Mouse (Mus musculus) cerebellum, adult 9-10 months (tissue): ENCODE results near the gene Sept11.

Experiments used
- DNase-seq: peaks from one replicate; pipeline ENCODE4 v3.0.0; 2022

Sept11 gene

DNA sequence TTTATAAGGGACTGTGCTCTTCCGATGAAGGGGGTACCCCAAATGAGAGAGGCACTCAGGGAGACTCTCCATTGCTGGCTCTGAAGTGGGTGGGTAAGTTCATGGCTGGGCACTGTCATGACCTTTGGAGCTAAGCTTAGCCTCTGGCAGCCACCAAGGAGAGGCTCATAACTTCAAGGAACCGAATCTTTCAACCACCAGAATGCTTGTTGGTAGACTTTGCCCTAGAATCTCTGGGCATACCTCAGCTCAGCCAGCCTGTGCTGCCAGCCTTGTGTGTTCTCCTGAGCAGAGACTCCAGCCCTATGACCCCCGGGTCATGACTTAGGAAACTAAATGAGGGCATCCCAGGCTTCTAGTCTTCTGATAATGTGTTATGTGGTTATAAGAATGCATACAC lies 35.5 kb downstream of the Sept11 start:
- DNase-seq: no peak

DNA sequence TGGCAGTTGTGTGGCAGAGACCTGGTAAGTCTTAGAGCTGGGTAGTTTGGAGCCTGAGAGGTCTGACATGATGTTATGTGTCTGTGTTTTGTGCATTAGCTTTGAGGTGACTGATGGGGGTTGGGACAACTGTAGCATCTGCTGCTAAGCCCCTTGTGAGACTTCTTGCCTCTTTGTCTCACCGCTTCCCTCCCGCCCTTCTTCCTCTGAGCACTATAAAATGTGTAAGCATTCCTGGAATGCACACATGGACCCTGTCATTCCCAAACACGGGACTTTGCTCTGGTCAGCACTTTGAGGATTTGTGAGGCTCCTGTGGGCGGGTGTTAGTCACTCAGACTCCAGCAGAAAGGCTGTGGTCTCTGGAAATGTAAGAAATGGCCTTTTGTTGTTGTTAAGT lies 36.7 kb downstream of the Sept11 start:
- no peak for DNase-seq

DNA sequence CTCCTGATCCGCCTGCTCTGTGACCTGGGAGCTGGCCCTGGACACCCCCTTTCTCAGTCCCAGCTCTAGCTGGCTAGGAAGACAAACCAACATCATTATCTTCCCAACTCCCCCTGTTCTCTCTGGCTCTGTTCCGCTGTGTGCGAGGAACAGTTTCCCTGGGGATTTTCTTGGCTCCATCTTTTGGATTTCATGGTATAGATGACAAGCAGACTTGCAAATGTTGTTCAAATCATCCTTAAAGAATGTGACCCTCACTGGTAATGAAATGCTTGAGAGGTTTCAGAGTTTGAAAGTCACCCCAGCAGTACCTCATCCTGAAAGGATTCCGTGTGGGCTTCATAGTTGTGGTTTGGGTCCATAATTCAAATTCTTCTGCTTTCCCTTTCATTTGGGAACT lies 38.2 kb downstream of the Sept11 start:
- no peak for DNase-seq

DNA sequence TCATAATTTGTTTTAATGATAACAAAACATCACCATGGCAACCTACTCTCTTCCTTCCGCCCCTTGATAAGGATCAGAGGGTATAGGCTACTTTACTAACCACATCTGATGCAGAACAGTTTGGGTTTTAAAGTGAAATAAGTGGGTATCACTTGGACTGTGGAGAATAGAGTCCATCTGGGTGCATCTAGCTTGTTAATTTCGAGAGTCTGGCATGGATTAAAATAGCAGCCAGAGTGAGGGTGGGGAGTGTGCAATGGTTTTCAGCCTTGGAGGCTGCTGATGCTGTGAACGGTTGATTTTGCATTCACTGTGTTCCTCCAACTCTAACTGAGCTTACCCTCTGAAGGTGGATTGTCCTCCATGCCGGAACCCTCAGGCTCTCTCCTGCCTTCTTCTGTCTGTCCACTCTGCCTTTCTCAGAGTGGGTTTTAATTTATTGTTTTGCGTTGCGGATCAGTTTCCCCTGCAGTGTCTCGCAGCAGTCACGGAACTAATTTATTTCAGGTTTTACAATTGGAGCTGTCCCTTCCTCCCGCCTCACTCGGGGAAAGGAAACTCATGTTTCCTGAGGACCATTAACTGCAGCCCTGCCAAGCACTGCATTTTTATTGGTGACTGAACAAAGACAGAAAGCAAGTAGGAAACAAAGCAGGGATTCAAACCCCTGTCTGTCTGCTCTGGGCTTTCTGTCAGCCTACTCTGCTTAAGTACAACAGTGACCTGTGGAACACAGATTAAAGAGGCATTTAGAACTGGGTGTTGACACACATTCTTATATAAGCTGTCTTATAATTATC lies 40.4 kb downstream of the Sept11 start:
- DNase-seq: no peak

DNA sequence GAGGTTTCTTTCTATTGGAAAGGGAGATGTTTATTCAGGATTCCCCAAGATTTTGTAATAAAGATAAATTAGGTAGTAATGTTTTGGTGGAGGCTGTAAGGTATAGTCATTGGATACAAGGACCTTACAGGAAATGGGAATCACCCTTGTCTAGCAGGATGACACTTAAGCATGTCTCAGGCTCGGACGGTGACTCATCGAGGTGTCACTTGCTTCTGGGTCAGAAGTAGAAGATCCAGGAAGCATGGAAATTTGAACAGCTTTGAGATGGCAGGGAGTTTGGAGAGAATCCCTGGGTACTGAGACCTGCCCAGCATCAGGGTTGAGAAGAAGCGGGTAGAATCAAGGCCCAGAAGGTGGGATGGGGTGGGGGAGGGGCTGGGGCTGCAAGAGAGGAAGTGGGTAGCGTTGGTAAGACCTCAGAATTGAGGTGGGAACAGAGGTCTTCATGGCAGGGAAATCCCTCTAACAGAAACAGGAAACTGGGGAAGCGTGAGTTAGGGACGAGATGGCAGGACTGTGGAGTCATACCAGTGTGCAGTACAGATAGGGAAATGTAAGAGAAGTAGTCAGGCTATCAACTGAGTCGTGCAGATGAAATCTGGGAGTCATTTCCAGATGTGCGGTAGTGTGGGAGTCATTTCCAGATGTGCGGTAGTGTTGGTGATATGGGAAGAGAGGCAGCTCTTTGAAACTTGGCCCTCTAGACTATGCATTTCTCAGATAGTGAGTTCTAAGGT lies 42.3 kb downstream of the Sept11 start:
- DNase-seq: no peak

DNA sequence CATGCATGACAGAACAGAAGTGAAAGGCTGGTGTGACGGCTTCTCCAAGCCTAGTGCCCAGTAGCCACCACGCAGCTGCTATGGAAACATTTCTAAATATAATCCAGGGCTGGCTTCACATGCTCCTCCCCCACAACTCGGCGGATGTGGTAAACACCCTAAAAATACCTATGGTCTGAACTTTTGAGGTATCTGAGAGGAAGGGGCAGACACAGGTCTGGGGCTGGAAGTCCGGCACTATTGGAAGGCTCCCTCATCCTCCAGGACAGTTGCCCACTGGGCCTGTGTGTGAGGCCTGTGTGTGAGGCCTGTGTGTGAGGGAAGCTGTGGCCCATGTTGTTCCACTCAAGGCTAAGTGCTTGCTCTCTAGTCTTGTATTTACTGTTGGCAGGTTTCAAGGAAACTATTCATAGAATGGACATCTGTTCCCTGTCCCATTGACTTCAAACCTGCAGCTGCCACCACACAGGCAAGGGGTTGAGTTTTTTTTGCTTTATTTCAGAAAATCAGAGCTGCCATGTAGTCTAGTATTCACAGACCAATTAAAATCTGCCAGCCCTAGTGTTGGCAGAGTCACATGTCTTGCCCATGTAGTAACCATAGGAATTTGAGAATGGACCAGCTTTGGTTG lies 43.8 kb downstream of the Sept11 start:
- peak; percentile 49 for DNase-seq

DNA sequence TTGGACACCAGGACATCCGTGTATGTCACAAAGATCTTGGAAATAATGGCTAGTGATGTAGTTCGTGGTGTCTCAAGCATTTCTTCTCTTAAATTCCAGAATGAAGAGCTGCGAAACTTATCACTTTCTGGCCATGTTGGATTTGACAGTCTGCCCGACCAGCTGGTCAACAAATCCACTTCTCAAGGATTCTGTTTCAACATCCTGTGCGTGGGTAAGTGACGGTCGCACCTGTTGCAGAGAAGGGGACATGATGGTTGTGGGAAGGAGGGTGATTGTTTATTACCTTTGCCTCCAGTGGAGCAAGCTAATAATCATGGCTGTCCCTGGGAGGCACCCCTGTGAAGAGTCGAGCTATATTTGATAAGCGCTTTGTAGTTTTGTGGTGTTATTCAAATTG lies 46.1 kb downstream of the Sept11 start:
- no peak for DNase-seq

DNA sequence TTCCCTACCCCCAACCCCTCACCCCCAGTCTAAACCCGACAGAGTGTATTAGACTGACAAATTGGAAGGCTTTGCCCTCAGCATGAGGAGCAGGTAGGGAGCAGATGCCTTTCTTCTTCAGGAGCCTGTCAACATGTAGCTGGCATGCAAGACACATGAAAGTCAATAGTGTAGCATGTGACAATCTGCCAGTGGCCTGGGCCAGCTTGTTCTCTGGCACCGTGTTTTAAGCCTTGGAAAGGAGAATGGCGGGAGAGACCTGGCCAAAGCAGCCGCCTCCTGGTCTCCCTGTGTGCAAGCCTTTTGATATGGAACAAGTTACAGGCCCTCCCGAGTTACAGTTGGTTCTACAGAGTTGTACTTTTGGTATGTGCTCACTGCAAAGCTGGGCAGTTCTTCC lies 47.5 kb downstream of the Sept11 start:
- DNase-seq: peak; percentile 62

DNA sequence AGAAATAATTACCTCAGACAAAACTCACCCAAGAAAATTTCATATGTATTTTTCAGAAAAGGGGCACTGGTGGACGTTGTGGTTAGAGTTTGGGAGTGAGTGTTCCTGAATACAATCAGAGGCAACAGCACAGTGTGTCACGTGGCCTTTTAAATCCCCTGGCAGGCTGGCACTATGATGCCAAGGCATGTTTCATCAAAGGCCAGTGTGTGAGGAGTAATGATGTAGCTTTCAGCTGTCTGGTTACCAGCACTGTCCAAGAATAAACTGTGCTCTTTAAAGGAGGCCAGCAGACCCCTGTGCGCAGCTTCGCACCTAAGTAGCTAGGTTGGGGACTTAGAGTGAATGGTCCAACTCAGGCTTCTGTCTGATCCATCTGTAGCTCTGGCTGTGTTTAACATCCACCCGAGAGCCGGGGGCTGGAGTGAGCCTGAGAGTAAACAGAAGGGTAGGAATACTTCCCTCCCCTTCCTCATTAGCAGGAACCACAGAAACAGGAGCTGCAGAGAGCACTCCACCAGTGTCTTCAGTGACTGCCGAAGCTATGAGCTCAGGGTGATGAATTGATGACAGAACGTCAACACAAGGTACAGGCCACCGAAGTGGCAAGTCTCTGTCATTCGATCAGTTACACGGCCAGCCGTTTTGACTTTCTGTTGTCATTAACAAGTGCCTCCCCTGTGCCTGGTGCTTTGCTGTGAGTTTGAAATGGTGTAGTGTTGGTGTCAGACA lies 50.3 kb downstream of the Sept11 start:
- no peak for DNase-seq

DNA sequence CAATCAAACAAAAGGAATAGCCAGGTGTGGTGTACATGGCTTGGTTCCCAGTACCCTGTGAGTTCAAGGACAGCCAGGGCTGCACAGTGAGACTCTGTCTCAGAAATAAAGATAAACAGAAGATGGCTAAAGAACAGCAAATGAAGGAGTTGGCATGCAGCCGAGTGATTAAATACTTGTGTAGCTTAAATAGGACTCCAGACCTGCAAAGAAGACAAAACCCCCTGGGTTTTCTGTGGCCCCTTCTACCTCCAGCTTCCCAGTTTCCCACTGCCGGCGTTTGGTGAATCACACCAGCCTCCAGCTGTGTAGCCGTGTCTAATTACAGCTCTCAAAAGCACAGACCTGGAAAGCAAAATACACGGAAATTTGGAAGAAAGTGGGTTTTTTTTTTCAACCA lies 51.6 kb downstream of the Sept11 start:
- DNase-seq: no peak

DNA sequence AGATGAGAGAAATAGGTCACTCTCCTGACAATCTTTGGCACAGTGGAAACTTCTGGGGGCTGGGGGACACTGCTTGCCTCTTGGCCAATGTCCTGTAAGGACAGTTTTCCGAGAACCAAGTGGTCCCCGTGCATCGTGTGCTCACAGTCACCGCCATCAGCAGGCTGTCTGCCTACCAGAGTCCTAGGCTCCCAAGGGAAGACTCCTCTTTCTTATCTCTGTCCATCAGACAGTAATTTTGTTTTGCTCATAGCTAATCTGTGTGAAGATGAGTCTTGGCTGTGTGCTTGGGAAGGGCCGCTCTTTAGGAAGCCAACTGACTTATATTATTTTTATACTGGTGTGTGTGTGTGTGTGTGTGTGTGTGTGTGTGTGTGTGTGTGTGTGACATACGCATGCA lies 52.3 kb downstream of the Sept11 start:
- DNase-seq: no peak

DNA sequence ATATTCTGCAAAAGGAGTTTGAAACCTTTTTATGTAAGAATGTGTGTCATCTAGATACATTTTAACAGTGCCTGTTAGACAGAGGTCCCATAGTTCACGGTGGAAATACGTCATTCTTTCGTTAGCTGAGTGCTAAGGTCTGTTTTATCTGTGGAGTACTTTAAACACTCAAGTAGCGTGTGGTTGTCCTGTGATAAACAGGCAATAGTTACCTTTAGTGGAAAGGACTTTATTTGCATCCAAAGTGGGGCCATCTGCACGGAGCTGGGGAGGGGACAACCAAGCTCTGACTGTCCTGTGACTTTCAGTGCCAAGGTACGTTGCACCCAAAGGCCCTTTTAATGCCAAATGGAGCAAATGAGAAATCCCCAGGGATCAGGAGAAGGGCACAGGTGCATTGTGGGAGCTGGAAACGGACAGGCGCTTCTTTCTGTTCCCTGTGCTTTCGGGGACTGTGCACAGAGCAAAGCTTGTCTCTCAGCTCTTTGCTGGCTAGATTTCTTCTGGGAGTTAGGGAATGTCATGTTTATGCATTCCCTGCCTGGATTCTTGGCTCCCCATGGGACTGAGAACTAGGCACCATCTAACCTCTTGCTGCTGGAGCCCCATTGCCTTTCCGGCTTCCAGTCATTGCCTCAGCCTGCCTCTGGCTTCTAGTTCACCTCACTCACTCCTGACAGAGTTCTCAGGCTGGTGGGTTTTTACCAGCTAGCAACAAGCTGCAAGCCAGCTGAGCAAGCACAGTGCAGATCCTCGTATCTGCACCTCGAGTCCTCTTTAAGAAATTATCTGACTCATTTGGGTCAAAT lies 56.9 kb downstream of the Sept11 start:
- DNase-seq: no peak

DNA sequence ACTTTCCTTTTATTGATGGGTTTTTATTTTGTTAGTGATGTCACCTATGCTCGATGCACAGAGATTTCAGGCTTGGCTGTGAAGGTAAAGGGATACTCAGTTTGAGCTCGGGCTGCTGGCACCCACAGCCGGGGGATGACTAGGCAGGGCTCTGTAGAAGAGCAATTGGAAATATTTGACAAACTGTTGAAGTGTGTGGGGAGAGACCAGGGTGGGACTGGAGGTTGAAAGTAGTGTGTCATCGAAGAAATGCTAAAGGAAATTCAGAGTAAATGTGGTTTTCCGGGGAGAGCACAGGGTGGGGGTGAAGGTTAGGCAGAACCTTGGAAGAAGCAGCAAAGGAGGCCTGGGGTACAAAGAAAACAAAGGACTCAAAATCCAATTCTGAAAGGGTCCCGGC lies 58.7 kb downstream of the Sept11 start:
- no peak for DNase-seq

DNA sequence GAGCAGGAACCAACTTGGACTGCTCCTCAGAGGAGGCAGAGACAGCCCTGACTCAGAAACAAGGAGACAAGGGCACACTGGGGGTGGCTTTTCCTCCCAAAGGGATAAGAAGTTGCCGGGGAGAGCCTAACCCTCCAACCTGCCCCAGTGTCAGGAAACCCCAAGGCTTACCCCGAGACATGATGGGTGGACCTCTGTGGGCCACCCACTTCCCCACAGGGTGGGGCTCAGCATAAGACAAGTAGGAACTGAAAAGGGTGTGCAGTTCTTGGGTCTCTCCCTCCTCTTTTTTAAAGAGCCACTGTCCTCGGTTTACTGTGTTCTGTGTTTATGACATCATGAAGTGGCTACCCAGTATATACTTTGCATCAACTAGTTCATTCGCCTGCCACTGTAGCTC lies 59.2 kb downstream of the Sept11 start:
- DNase-seq: no peak

DNA sequence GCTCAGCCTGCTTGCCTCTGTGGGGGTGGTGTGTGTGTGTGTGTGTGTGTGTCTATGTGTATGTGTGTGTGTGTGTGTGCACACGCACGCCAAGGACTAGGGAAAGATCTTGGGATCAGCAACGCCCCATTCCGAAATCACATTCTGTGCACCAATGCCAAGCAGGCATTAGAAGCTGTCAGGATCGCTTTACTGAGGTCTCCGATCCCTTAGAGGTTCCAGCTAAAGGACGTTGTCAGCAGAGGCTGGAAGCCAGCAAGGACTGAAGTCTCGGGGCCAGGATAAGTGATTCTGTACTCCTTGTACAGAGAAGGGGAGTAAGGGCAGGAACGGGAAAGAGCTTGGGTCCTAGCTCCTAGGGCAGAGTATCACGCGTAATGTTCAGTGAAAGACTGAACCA lies 61.2 kb downstream of the Sept11 start:
- no peak for DNase-seq

DNA sequence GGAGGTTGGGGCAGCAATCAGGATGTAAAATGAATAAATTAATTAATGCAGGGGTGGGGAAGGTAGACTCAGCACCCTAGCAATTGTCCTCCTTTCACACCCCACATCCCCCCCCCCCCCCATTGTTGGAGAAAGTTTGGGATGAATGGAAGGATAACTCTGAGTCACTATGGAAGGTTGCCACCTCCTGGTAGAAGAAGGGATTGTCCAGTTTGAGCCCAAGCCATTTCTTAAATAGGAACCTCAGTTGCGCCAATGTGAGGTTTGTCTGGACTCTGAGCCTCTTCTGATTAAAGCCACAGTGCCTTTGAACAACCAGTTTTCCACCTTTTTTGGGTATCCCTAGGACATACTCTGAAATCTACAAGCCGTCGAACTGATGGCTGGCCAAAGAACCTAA lies 70.3 kb downstream of the Sept11 start:
- peak; percentile 81 for DNase-seq

DNA sequence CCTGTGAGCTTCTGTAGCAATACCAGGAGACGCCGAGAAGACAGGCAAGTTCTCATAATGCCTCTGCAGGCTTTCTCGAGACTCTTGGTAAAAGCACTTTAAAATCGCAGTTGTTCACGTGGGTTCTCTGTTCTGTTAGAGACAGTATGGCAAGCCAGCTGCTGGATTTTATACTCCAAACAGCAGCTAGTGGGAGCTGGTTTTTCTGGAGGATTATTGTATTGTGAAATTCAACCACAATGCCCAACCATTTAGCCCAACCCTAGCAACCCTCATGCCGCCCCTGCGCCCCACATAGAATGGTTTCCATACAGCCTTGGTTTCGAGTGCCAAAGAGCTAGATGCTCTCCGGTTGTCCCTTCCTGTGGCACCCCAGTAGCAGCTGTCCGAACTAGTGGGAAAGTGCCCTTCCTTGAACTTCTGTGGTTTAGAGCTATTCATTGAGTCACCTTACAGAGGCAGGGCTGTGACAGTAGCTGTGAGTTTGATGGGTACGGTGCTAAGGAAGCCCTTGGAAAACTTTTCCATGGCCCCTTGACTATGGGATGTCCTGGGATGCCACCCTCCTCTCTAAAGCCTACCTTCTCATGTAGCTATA lies 74.8 kb downstream of the Sept11 start:
- DNase-seq: no peak

DNA sequence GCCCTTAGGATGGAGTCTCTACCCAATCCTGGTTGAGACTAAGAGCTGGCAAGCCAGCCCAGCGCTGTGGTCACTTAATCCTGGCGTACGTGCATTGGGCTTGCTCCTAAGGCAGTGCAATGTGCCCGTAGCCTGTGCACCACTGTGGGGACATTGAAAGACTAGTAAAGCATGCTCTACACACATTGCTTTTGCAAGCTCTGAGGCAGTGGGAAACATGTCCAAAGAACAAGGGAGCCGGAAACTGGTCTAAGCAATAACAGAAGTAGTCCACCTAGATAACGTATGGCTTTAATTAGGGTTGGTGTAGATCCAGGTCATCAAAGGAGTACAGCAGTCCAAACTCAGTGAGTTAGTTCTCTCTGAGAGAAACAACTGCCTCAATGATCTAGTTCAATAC lies 75.4 kb downstream of the Sept11 start:
- no peak for DNase-seq

DNA sequence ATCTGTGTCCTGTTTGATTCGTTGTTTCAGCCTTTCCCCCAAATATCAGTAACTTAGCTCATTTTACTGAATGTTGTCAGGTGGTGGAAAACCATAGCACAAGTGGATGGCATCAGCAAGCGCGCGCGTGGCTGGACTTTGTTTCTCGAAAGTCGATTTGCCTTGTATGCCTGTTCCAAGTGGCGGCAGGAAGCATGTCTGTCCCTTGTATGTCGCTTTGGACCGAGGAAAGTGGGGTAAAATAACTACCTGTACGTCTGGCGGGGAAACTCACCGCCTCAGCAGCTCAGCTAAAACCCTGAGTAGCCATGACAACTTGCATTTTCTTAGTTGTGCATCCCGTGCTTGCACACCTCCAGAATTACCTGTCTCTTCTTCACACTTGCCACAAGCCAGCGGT lies 78.2 kb downstream of the Sept11 start:
- no peak for DNase-seq

DNA sequence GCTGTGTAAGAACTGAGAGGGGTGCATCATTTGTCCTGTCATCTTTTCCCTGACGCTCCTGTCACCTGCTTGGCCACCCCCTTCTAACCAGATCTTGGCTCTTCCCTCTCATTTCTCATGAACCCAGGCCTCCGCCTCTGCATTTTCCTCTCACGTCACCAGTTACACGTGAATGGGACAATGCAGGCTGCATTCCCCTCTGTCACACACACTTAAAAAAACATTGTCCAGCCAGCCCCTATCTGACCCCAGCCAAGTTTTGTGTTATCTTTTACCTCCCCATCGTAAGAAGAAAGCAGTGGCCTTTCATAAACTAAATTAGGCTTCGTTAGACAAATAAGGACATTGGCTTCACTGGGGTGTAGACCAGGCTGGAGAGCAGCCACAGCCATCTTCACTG lies 79.3 kb downstream of the Sept11 start:
- DNase-seq: no peak

DNA sequence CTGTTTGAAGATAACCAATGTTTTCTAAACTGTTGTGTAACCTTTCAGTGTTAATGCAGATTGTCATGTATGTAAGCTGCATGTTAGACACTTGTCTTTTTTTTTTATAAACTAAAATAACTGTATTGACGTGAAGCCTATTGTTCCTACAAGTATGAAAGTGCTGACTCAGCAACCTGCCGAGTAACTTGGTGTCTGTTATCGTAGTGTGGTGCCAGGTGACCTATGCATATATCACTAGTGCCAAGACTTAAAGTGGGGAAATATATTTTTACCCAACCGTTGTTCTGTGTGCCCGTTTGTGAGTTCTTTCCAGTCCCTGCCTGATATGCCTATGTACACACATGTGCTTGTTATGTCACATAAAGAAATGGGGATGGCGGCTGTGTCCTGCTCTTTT lies 81.4 kb downstream of the Sept11 start:
- DNase-seq: no peak

DNA sequence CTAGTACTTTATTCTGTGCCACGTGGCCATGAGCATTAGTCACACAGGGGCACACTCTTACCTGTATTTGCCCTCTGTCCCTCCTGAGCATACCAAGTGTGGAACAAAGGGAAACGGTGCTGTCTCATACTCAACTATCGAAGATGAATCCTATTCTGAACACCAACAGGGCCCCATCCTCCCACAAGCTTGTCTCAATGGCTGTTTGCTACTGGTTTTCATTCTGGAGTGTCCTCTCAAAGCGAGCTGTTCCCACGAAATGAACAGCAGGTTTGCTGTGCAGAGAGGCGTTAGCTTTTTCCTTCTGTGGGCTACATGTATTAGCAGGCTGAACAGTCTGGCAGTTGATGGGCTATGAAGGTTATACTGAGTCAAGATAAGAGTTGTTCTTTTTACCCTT lies 85.4 kb downstream of the Sept11 start:
- no peak for DNase-seq
